Comparison of ENCODE assay signal across 10 mouse cellular contexts in genomic region chr10:116713456-116713855, GRCm38 (mm10).
DNase-seq lines count a peak whose midpoint lies in the region; ATAC-seq lines count a peak whose summit lies in the region.
"Had no signal": no experiment of that assay in that cellular context is flagged by ENCODE, and none has a peak within 500 bp of the region (broad histone marks: within the 10 kb centered on the region; RNA-seq: fewer than 3 reads in every experiment).

No protein-coding gene starts in this region.

- no peaks in the 10 kb centered on the region for H3K27me3 ChIP-seq in kidney, embryonic 15.5 days
- H3K27me3 ChIP-seq in forebrain, embryonic 15.5 days = no peaks in the 10 kb centered on the region
- H3K27me3 ChIP-seq in hindbrain, embryonic 11.5 days (ENCODE audit: control insufficient read depth, insufficient read depth, low read length) = no peaks in the 10 kb centered on the region
- H3K27me3 ChIP-seq: hindbrain, embryonic 15.5 days had no signal

- 0 out of 2 replicates have a peak, but pooled peaks have one; percentile 36 for ATAC-seq in kidney, embryonic 15.5 days (replicated peaks; ENCODE audit: low FRiP score)
- ATAC-seq in CD4-positive, CD25-positive, alpha-beta regulatory T cell, adult 4 months = no peak
- ATAC-seq in forebrain, embryonic 15.5 days (replicated peaks) = no peak
- no peak for ATAC-seq in hindbrain, embryonic 11.5 days (ENCODE audit: low FRiP score)

- 0 out of 2 replicates have a peak, but pooled peaks cover 5% of the 10 kb centered on the region for H3K4me1 ChIP-seq in kidney, embryonic 15.5 days
- peaks cover 3% of the 10 kb centered on the region; the same call in 1 of the 2 replicates for H3K4me1 ChIP-seq in forebrain, embryonic 15.5 days
- H3K4me1 ChIP-seq in hindbrain, embryonic 11.5 days (replicated peaks; ENCODE audit: control insufficient read depth, insufficient read depth, low read length) = no peaks in the 10 kb centered on the region

- H3K9me3 ChIP-seq in kidney, embryonic 15.5 days (replicated peaks) = no peaks in the 10 kb centered on the region
- no peaks in the 10 kb centered on the region for H3K9me3 ChIP-seq in forebrain, embryonic 15.5 days
- no peaks in the 10 kb centered on the region for H3K9me3 ChIP-seq in hindbrain, embryonic 11.5 days (ENCODE audit: control insufficient read depth, low read length)
- H3K9me3 ChIP-seq: hindbrain, embryonic 15.5 days had no signal

- no peak overlapping the region for H3K9ac ChIP-seq in kidney, embryonic 15.5 days
- no peak overlapping the region for H3K9ac ChIP-seq in forebrain, embryonic 15.5 days (replicated peaks)
- H3K9ac ChIP-seq in hindbrain, embryonic 11.5 days (ENCODE audit: low read depth, low read length) = no peak overlapping the region
- H3K9ac ChIP-seq: hindbrain, embryonic 15.5 days; lung, embryonic 14.5 days had no signal

- H3K4me3 ChIP-seq in kidney, embryonic 15.5 days (replicated peaks) = no peak overlapping the region
- no peak overlapping the region for H3K4me3 ChIP-seq in forebrain, embryonic 15.5 days
- H3K4me3 ChIP-seq in hindbrain, embryonic 11.5 days (ENCODE audit: low read depth, low read length) = no peak overlapping the region
- H3K4me3 ChIP-seq: hindbrain, embryonic 15.5 days had no signal

- WGBS in kidney, embryonic 15.5 days = 58% methylated on average over 11 of the region's 11 CpGs
- WGBS in forebrain, embryonic 15.5 days = 62% methylated on average over 11 of the region's 11 CpGs
- 58% methylated on average over 11 of the region's 11 CpGs for WGBS in hindbrain, embryonic 11.5 days

- peak; percentile 13 to 48 for DNase-seq in urinary bladder, adult 18-20 months (ENCODE audit: low spot score in 2 of 2)
- DNase-seq in urinary bladder, adult 2 months (ENCODE audit: low spot score) = no peak
- DNase-seq in gastrocnemius, adult 8-10 months (ENCODE audit: low spot score in 2 of 2) = peak; percentile 62 to 69
- no peak for DNase-seq in thymus, postnatal 36 days
- no peak for DNase-seq in hindbrain, embryonic 11.5 days (ENCODE audit: low spot score)
- DNase-seq: lung, embryonic 14.5 days had no signal

- H3K27ac ChIP-seq in kidney, embryonic 15.5 days = no peak overlapping the region
- H3K27ac ChIP-seq in forebrain, embryonic 15.5 days (replicated peaks) = no peak overlapping the region
- H3K27ac ChIP-seq in hindbrain, embryonic 11.5 days (ENCODE audit: low read depth, low read length) = no peak overlapping the region
- H3K27ac ChIP-seq: hindbrain, embryonic 15.5 days had no signal

- no peaks in the 10 kb centered on the region for H3K36me3 ChIP-seq in kidney, embryonic 15.5 days
- H3K36me3 ChIP-seq in forebrain, embryonic 15.5 days = no peaks in the 10 kb centered on the region
- no peaks in the 10 kb centered on the region for H3K36me3 ChIP-seq in hindbrain, embryonic 11.5 days (ENCODE audit: control insufficient read depth, insufficient read depth, low read length)
- H3K36me3 ChIP-seq: hindbrain, embryonic 15.5 days had no signal

- H3K4me2 ChIP-seq in kidney, embryonic 15.5 days = no peak overlapping the region
- no peak overlapping the region for H3K4me2 ChIP-seq in forebrain, embryonic 15.5 days (replicated peaks)
- no peak overlapping the region for H3K4me2 ChIP-seq in hindbrain, embryonic 11.5 days (replicated peaks; ENCODE audit: low read depth, low read length)
- H3K4me2 ChIP-seq: hindbrain, embryonic 15.5 days; lung, embryonic 14.5 days had no signal

Comparison
In these comparisons a context has a peak if more than half of its experiments do, and no peak if none do; other contexts are left out.
1. DNase-seq: peak in urinary bladder, adult 18-20 months (2 of 2) and gastrocnemius, adult 8-10 months (2 of 2); none in urinary bladder, adult 2 months (single experiment), thymus, postnatal 36 days (0 of 2) and hindbrain, embryonic 11.5 days (single experiment).